Mouse (Mus musculus): ENCODE data around the gene Atxn7l2.

DNA sequence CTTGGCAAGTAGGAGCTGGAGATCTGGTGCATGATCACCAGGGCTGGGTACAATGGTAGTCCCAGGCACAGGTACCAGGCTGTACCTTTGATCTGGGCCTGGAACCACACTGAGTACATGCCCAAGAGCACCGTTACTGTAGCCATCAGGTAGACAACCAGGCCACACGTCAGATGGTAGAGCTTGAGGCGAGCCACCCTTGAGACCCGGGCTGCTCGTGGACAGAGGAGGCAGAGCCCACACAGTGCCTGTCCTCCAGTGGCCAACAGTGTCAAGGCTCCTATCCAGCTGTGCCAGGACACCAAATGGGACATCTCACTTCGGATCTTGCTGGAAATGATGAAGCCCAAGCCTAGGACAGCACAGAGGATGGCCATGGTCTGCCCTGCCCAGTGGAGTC lies 11.5 kb downstream of the Atxn7l2 start:
- TF ChIP-seq CTCF (IDR thresholded peaks at IDR 0.05; ENCODE audit: borderline replicate concordance, insufficient read depth, low read depth, low read length) (no peak), POLR2A (IDR thresholded peaks at IDR 0.05; ENCODE audit: borderline replicate concordance, insufficient read depth, low read length) (no peak)
